Mouse (Mus musculus) ES-E14 (cell line): ENCODE measurements at regions not wholly inside any gene's neighbourhood (a gene's known extent, or its start where the extent isn't known, plus 50 kb on each side); places are given as distances from the start of the nearest gene placed in this dataset.
A peak's percentile ranks its signal among the peaks of the same experiment; 100 is the strongest.

Source experiments
- CHD2 ChIP-seq: IDR thresholded peaks from 2 replicates; pipeline ENCODE4 v1.6.1; 2014; ENCODE audit warnings: mild to moderate bottlenecking, low read depth, low read length, inconsistent platforms
- HCFC1 ChIP-seq: IDR thresholded peaks from 2 replicates; pipeline ENCODE4 v1.6.1; 2012; ENCODE audit warnings: low read length, inconsistent platforms, borderline replicate concordance; ENCODE audit not compliant: insufficient read depth
- ZNF384 ChIP-seq: IDR thresholded peaks from 2 replicates; pipeline ENCODE4 v1.6.1; 2012; ENCODE audit warnings: low read depth, low read length, inconsistent platforms

DNA sequence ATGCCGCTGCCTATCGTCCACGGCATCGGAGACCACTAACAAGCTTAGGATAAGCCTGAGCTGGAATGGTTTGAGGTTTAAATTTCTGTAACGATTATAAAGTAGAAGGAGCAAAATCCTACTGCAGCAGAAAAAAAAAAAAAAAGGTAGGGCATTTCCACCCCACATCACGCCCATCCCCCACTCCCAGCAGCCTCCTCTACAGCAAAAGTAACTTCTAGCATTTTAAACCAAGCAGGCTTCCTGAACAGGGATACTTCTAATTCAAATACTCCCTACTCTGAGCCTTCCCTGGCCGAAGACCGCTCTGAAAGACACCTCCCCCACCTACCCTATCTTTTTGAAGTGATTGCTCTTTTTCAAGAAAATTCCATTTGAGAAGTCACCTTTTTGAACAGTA lies 59.2 kb upstream of the Ccdc39 start:
- no peak for TF ChIP-seq HCFC1
- 0 out of 2 replicates have a peak, but pooled peaks have one; percentile 21 for TF ChIP-seq ZNF384
- no peak for TF ChIP-seq CHD2
